Mouse (Mus musculus) forebrain, embryonic 12.5 days (tissue): ENCODE measurements around the gene Senp2. TPM values are rescaled to one million over a fixed set of nuclear protein-coding genes. Genes with fewer than 3 reads are reported as not detected.
A peak's percentile ranks its signal among the peaks of the same experiment; 100 is the strongest.

Experiments
- ATAC-seq: fragments of 200-750 bp; cut with Nextera tagmentation; 2 replicates; pipeline ENCODE4 v1.8.0; 2017; ENCODE audit warnings: moderate TSS enrichment; ENCODE audit not compliant: low FRiP score
- H3K27ac ChIP-seq: fragments of 300-500 bp; sonication (generic); 2 replicates; pipeline ENCODE4 v1.5.1; 2016; ENCODE audit warnings: mild to moderate bottlenecking
- H3K27me3 ChIP-seq: fragments of 300-500 bp; sonication (generic); 2 replicates; pipeline ENCODE4 v1.6.1; 2016; ENCODE audit warnings: mild to moderate bottlenecking
- H3K36me3 ChIP-seq: fragments of 300-500 bp; sonication (generic); replicated peaks from 2 replicates; pipeline ENCODE4 v1.6.1; 2016; ENCODE audit warnings: mild to moderate bottlenecking
- H3K4me1 ChIP-seq: fragments of 300-500 bp; sonication (generic); 2 replicates; pipeline ENCODE4 v1.6.1; 2016
- H3K4me2 ChIP-seq: fragments of 300-500 bp; sonication (generic); 2 replicates; pipeline ENCODE4 v1.6.1; 2016; ENCODE audit warnings: mild to moderate bottlenecking, moderate library complexity
- H3K4me3 ChIP-seq: fragments of 300-500 bp; sonication (generic); replicated peaks from 2 replicates; pipeline ENCODE4 v1.5.1; 2016; ENCODE audit warnings: mild to moderate bottlenecking
- H3K9ac ChIP-seq: fragments of 300-500 bp; sonication (generic); 2 replicates; pipeline ENCODE4 v1.6.1; 2016; ENCODE audit warnings: mild to moderate bottlenecking
- H3K9me3 ChIP-seq: fragments of 300-500 bp; sonication (generic); 2 replicates; pipeline ENCODE4 v1.6.1; 2016
- WGBS: fragments of 180-500 bp; shearing (Covaris S2); methylation state at CpG from one replicate; pipeline ENCODE4 v1.1.7; 2016; 5-methylcytosine and 5-hydroxymethylcytosine counted together
- polyA plus RNA-seq: library from polyadenylated mRNA; unstranded; fragments of >200 nt; fragmentation: Nextera tagmentation; extraction: Ambion mirVana; gene quantifications from 2 replicates; pipeline ENCODE4 v1.2.1, GENCODE M21; 2016

Senp2 gene
- polyA plus RNA-seq, 1 experiment from 2014 or later = 69.5 TPM

DNA sequence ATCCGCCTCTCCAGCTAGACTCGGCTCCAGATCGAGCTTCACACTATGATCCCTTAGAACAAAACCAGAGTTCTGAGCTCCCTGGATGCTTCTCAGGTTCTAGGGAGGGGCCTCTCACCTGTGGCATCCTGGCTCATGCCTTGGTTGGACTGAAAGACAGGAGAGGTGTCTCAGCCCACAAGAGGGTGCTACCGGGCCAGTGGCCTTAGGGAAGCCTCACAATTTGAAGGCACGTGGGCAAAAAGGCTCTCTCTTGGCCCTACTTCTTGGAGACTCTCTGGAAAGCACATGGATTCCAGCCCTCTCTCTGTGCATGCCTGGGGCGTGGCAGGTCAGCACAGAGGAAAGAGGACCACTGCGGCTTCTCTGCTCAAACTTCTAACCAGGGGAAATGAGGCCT lies 62.1 kb downstream of the Senp2 start:
- H3K36me3 ChIP-seq = peaks cover 85% of the 10 kb centered on the region
- no peak overlapping the region for H3K27ac ChIP-seq
- WGBS = 76% methylated on average over 7 of the region's 7 CpGs
- H3K4me3 ChIP-seq = no peak overlapping the region
- H3K9ac ChIP-seq = no peak overlapping the region
- ATAC-seq = no peak
- H3K9me3 ChIP-seq = no peaks in the 10 kb centered on the region
- no peaks in the 10 kb centered on the region for H3K27me3 ChIP-seq
- peaks cover 11% of the 10 kb centered on the region for H3K4me1 ChIP-seq
- H3K4me2 ChIP-seq = no peak overlapping the region

DNA sequence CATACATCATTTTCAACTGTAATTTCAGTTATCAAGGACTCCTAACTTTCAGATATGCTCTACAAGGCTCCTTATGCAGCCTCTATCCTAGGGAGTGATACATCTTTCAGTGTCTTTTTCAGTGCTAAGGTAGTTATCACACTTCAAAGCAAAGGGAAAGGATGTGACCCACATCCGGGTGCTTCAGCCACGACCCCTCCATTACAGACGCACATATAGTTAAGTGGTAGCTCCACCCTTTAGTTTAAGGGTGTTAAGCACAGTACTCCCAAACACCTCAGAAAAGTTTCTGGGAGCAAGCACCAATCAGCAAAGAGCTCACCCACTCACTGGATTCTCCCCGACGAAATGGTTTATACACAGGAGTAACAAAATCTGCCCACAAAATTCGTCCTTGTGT lies 65.8 kb downstream of the Senp2 start:
- H3K4me1 ChIP-seq = peaks cover 15% of the 10 kb centered on the region
- 85% methylated on average over 6 of the region's 6 CpGs for WGBS
- peaks cover 78% of the 10 kb centered on the region for H3K36me3 ChIP-seq
- H3K27me3 ChIP-seq = no peaks in the 10 kb centered on the region
- H3K4me2 ChIP-seq = no peak overlapping the region
- H3K27ac ChIP-seq = no peak overlapping the region
- no peak overlapping the region for H3K4me3 ChIP-seq
- H3K9me3 ChIP-seq = no peaks in the 10 kb centered on the region
- no peak for ATAC-seq
- H3K9ac ChIP-seq = no peak overlapping the region

DNA sequence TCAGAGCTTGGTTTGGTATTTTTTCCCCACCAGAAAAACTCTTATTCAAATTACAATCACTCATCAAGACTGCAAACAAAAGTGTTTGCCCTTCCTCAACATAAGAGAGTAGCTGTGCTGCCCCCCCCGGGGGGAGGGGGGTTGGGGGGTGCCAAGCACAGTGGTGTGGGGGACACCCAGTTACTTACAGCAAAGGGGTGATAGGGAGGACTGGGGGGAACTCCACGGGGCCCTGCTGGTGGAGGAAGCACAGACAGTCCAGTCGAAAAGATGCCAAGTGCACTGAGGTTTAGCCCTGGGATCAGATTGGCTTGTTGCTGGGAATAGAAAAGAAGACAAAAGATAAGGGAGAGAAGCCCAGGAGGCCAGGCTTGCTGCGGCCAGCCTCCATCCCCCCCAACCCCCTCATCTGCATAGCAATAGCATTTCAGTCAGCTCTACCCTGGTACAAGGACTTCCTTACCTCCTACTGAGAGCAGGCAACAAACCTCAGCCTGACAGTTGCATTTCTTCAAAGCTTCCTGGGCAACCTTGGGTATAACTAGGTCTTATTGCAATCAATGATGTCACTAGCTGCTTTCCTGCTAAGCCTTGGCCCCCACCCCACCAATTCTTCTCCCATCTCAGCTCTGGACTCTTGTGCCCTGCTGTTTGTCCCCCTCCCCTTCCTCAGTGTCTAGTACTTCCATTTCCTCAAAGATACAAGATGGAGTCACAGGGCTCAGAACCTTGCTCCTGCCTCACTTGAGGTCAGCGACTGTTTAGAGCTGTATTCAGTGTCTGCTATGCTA lies 66.7 kb downstream of the Senp2 start:
- no peak overlapping the region for H3K9ac ChIP-seq
- no peak for ATAC-seq

DNA sequence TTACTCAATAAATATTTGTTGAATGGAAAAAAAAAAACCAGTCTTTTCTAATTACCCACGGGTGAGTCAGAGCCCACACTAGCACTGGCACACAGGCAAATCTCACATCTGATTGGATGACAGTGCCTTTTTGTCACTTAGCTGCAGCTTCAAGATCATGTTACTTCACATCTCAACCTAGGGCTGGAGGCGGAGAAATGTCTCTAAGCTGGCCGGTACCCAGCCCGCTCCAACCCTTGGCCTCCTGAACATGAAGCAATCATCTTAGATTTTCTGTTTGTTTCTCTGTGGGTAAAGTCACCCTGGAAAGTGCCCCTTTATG lies 67.3 kb downstream of the Senp2 start:
- no peaks in the 10 kb centered on the region for H3K9me3 ChIP-seq
- peaks cover 80% of the 10 kb centered on the region for H3K36me3 ChIP-seq
- no peak overlapping the region for H3K9ac ChIP-seq
- peaks cover 15% of the 10 kb centered on the region for H3K4me1 ChIP-seq
- 0 out of 2 replicates have a peak overlapping the region, but pooled peaks have one; percentile 36 for H3K27ac ChIP-seq
- H3K27me3 ChIP-seq = no peaks in the 10 kb centered on the region
- no peak for ATAC-seq
- WGBS = 39% methylated on average over 4 of the region's 4 CpGs
- H3K4me3 ChIP-seq = no peak overlapping the region
- no peak overlapping the region for H3K4me2 ChIP-seq

More for the DNA sequence above, 66.7 kb downstream of the Senp2 start:
- H3K4me2 ChIP-seq = no peak overlapping the region
- no peaks in the 10 kb centered on the region for H3K9me3 ChIP-seq
- no peak overlapping the region for H3K4me3 ChIP-seq
- H3K27ac ChIP-seq = peak overlapping the region; percentile 36; the same call in 1 of the 2 replicates
- WGBS = 13% methylated on average over 5 of the region's 5 CpGs
- peaks cover 80% of the 10 kb centered on the region for H3K36me3 ChIP-seq
- no peaks in the 10 kb centered on the region for H3K27me3 ChIP-seq
- H3K4me1 ChIP-seq = peaks cover 15% of the 10 kb centered on the region

DNA sequence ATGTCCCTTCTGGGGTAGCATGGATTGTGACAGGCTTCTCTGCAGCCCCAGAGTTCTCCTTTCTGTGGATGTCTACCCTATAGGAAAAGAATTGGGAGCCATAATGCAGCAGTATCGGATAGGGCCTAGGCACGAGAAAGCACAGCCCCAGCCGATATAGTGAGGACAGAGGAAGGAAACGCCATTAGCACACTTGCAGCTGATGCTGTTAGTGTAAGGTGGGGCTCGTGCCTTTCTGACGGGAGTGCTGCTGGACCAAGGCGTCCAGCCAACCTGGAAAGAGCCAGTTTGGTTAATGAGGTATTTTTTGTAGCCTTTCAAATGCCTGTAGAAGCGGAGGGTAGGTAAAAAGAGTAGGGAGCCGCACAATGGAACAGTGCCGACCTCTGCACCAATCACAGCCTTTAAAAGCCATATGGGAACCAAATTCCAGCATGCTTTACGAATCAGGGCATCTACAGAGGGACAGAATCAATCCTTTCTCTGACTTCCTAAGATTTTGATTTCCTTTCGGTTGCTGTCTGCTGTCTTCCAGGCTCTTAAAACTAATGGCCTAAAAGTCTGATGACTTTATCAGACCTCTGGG lies 70.9 kb downstream of the Senp2 start:
- no peaks in the 10 kb centered on the region for H3K9me3 ChIP-seq
- no peak overlapping the region for H3K4me2 ChIP-seq
- no peak overlapping the region for H3K4me3 ChIP-seq
- H3K36me3 ChIP-seq = peaks cover 70% of the 10 kb centered on the region
- ATAC-seq = no peak
- H3K27me3 ChIP-seq = no peaks in the 10 kb centered on the region
- WGBS = 88% methylated on average over 12 of the region's 12 CpGs
- no peak overlapping the region for H3K27ac ChIP-seq
- H3K4me1 ChIP-seq = peaks cover 15% of the 10 kb centered on the region
- no peak overlapping the region for H3K9ac ChIP-seq

DNA sequence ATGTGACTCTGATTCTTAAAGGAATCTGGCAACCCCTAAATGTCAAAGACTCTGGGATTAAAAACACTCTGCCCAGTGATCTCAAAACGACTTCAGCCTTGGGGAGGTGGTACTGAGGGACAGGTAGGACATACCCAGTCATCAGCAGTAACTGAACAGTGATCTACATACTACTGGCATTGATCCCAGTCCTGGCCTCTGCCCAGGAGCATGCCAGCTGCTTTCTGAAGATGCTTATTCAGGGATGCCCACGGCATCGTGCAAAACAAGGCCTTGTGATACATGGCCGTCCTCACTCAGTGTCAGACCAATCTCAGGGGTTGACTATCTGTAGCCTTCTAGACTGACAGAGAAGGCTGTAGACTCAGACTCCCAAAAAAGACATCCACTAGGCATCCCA lies 76.1 kb downstream of the Senp2 start:
- peaks cover 56% of the 10 kb centered on the region for H3K36me3 ChIP-seq
- H3K9ac ChIP-seq = no peak overlapping the region
- WGBS = 90% methylated on average over 4 of the region's 4 CpGs
- H3K9me3 ChIP-seq = no peaks in the 10 kb centered on the region
- H3K4me3 ChIP-seq = no peak overlapping the region
- no peak for ATAC-seq
- H3K27ac ChIP-seq = no peak overlapping the region
- no peaks in the 10 kb centered on the region for H3K27me3 ChIP-seq
- H3K4me1 ChIP-seq = no peaks in the 10 kb centered on the region
- no peak overlapping the region for H3K4me2 ChIP-seq

DNA sequence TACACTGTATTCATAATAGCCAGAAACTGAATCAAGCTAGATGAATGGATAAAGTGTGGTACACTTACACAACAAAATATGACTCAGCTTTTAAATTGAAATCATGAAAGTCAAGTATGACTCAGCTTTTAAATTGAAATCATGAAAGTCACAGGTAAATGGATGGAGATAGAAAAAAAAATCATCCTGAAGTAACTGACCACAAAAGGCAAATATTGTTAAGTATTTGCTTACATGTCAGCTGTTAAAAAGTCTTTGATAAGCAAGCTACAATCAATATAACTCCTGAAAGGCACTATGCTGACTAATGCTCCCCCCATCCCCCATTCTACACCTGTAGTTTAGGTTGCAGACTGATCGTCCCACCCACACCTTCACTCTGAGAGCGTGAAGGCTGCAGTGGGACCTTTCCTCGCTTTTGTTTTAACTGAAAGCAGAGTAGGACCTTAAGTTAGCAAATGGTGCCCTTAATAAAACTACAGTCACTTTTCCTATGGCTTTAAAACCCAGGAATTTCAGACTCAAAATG lies 82.0 kb downstream of the Senp2 start:
- no peak for ATAC-seq
- Histone ChIP-seq H3K4me2 (no peak overlapping the region), H3K4me1 (no peaks in the 10 kb centered on the region), H3K9ac (no peak overlapping the region), H3K27ac (no peak overlapping the region), H3K36me3 (peaks cover 19% of the 10 kb centered on the region), H3K4me3 (no peak overlapping the region), H3K9me3 (no peaks in the 10 kb centered on the region), H3K27me3 (no peaks in the 10 kb centered on the region)
- 87% methylated on average over 3 of the region's 3 CpGs for WGBS

DNA sequence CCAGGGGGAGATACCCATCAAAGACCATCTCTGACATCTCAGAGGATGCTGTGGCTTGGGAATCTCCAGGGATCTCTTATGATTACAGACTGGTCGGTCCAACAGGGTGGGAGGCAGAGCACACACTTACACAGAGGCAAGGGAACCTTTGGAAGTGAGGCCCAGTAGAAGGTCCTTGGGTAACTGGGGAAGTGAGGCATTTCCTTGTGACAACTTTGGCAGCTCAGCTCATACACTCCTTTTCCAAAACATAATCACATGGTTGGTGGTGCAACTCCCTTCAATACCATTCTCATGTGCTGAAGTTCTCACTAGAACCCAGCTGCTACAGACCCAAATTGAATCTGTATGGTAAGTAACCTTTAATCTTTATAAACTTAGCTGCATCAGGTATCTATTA lies 86.5 kb downstream of the Senp2 start:
- Histone ChIP-seq H3K9me3 (no peaks in the 10 kb centered on the region), H3K27me3 (no peaks in the 10 kb centered on the region), H3K9ac (no peak overlapping the region), H3K4me2 (no peak overlapping the region), H3K4me3 (no peak overlapping the region), H3K36me3 (no peaks in the 10 kb centered on the region; the same call in 1 of the 2 replicates), H3K4me1 (peaks cover 11% of the 10 kb centered on the region; the same call in 1 of the 2 replicates), H3K27ac (no peak overlapping the region)
- WGBS = 96% methylated on average over 1 of the region's 1 CpGs
- no peak for ATAC-seq

DNA sequence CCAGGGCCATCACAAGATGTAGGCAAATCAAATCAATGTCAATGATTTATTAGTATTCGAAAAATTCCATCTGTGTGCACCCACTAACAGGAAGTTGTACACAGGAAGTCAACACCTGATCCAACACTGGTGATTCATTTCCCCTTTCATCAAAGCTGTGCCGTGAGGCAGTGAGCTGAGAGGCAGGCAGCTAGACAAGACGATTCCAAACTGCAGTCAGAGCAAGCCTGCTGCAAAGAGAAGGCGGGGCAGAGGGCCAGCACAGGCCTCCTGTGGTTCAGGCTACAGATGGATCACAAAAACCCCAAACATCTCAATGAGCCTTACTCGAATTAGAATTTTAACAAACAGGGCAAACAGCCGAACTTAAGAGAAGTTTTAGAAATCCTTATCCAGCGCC lies 88.4 kb downstream of the Senp2 start:
- H3K4me2 ChIP-seq = no peak overlapping the region
- H3K36me3 ChIP-seq = peaks cover 5% of the 10 kb centered on the region; the same call in 1 of the 2 replicates
- WGBS = 50% methylated on average over 7 of the region's 7 CpGs
- H3K27me3 ChIP-seq = no peaks in the 10 kb centered on the region
- H3K4me1 ChIP-seq = peaks cover 11% of the 10 kb centered on the region; the same call in 1 of the 2 replicates
- no peaks in the 10 kb centered on the region for H3K9me3 ChIP-seq
- H3K9ac ChIP-seq = no peak overlapping the region
- no peak for ATAC-seq
- no peak overlapping the region for H3K4me3 ChIP-seq
- H3K27ac ChIP-seq = peak overlapping the region; percentile 64; the same call in 1 of the 2 replicates

Other genes starting within 250 kb of the Senp2 start
- 1.0 and 1.1 TPM in 2 replicates for gene Ehhadh, start 221.7 kb upstream of the Senp2 start, polyA plus RNA-seq
- 4.8 and 6.1 TPM in 2 replicates for gene Map3k13, start 215.1 kb upstream of the Senp2 start, polyA plus RNA-seq
- 27.0 and 27.3 TPM in 2 replicates for gene Tmem41a, start 61.9 kb upstream of the Senp2 start, polyA plus RNA-seq
- 0.15 and 0.41 TPM in 2 replicates for gene Liph, start 13.8 kb upstream of the Senp2 start, polyA plus RNA-seq
- 102 and 106 TPM in 2 replicates for gene Igf2bp2, start 153.8 kb downstream of the Senp2 start, polyA plus RNA-seq